Mouse (Mus musculus) gastrocnemius, adult 18-20 months (tissue): ENCODE measurements around the gene Acads. TPM values are rescaled to one million over a fixed set of nuclear protein-coding genes. Genes with fewer than 3 reads are reported as not detected.
A peak's percentile ranks its signal among the peaks of the same experiment; 100 is the strongest.
"Not testable (repeated sequence)": the region's sequence is repeated elsewhere in the genome, so short reads cannot be mapped to it uniquely, and the experiment has no call there.

Source experiments
- DNase-seq: peaks from one replicate; pipeline ENCODE4 v3.0.0; 2021; ENCODE audit warnings: low spot score
- total RNA-seq, 2 experiments: library from RNA; stranded (reverse); gene quantifications; 2 replicates each; pipeline ENCODE4 v1.2.3; 2021

Acads gene
- total RNA-seq, 2 experiments from 2014 or later: 74.2 to 75.3 TPM

- DNase-seq: peak; percentile 86
Measured at GRCm38 (mm10) chr5:115125211-115125871, 6.2 kb upstream of the Acads start.

- DNase-seq: no peak
Measured at GRCm38 (mm10) chr5:115124690-115125089, 5.5 kb upstream of the Acads start.

GRCm38 (mm10) chr5:115120978-115121377 lies 1.8 kb upstream of the Acads start:
- DNase-seq: no peak

- no peak for DNase-seq
Measured at GRCm38 (mm10) chr5:115117467-115117866, 1.7 kb downstream of the Acads start.

GRCm38 (mm10) chr5:115116426-115116825 lies 2.7 kb downstream of the Acads start:
- no peak for DNase-seq

GRCm38 (mm10) chr5:115114501-115114900 lies 4.6 kb downstream of the Acads start:
- no peak for DNase-seq

- DNase-seq: no peak
Measured at GRCm38 (mm10) chr5:115113244-115113643, 5.9 kb downstream of the Acads start.

- DNase-seq: no peak
Measured at GRCm38 (mm10) chr5:115111156-115111555, 8.0 kb downstream of the Acads start.

- not testable (repeated sequence) for DNase-seq
Measured at GRCm38 (mm10) chr5:115103253-115103652, 15.9 kb downstream of the Acads start.

GRCm38 (mm10) chr5:115102231-115102630 lies 16.9 kb downstream of the Acads start:
- no peak for DNase-seq

GRCm38 (mm10) chr5:115100473-115100872 lies 18.7 kb downstream of the Acads start:
- no peak for DNase-seq

GRCm38 (mm10) chr5:115099991-115100390 lies 19.2 kb downstream of the Acads start:
- DNase-seq: no peak

GRCm38 (mm10) chr5:115099530-115099929 lies 19.6 kb downstream of the Acads start:
- DNase-seq: no peak

- no peak for DNase-seq
Measured at GRCm38 (mm10) chr5:115098195-115098594, 21.0 kb downstream of the Acads start, which contains the start of gene Gm10401. Gm10401 (minus strand) TSS chr5:115098295.

GRCm38 (mm10) chr5:115091776-115092175 lies 27.4 kb downstream of the Acads start:
- no peak for DNase-seq

GRCm38 (mm10) chr5:115091015-115091414 lies 28.1 kb downstream of the Acads start:
- no peak for DNase-seq

GRCm38 (mm10) chr5:115089592-115090268 lies 29.4 kb downstream of the Acads start:
- no peak for DNase-seq

- DNase-seq: no peak
Measured at GRCm38 (mm10) chr5:115085675-115086074, 33.5 kb downstream of the Acads start.

- no peak for DNase-seq
Measured at GRCm38 (mm10) chr5:115083492-115083891, 35.7 kb downstream of the Acads start.

GRCm38 (mm10) chr5:115081636-115082035 lies 37.5 kb downstream of the Acads start:
- DNase-seq: no peak

GRCm38 (mm10) chr5:115076144-115076901 lies 42.8 kb downstream of the Acads start:
- peak; percentile 63 for DNase-seq

- DNase-seq: no peak
Measured at GRCm38 (mm10) chr5:115074749-115075148, 44.4 kb downstream of the Acads start.
